Mouse (Mus musculus) bone marrow macrophage, adult 2 months (primary cell): ENCODE data around the gene Olfr432.

ENCODE experiments used
- CTCF ChIP-seq: IDR thresholded peaks from 2 replicates; pipeline ENCODE4 v1.5.1; 2012; ENCODE audit warnings: low read depth, mild to moderate bottlenecking, low read length, moderate library complexity
- POLR2A ChIP-seq: IDR thresholded peaks from 2 replicates; pipeline ENCODE4 v1.6.1; 2012; ENCODE audit warnings: mild to moderate bottlenecking, low read depth, low read length, borderline replicate concordance

GRCm38 (mm10) chr1:174066305-174066704 is 17.3 kb downstream of the Olfr432 start, which contains the start of gene Olfr430:
- TF ChIP-seq CTCF: no peak
- TF ChIP-seq POLR2A: no peak
